Mouse (Mus musculus) megakaryocyte-erythroid progenitor cell, adult 5-6 weeks (primary cell): ENCODE measurements at regions not wholly inside any gene's neighbourhood (a gene's known extent, or its start where the extent isn't known, plus 50 kb on each side); places are given as distances from the start of the nearest gene placed in this dataset.
"Not testable (repeated sequence)": the region's sequence is repeated elsewhere in the genome, so short reads cannot be mapped to it uniquely, and the experiment has no call there.

ENCODE experiments used
- ATAC-seq: replicated peaks from 2 replicates; pipeline ENCODE4 v1.8.0; 2016; ENCODE audit warnings: mild to moderate bottlenecking, inconsistent platforms; ENCODE audit not compliant: severe bottlenecking, poor library complexity, low FRiP score, low TSS enrichment

- no peak for ATAC-seq
Measured at GRCm38 (mm10) chr17:13546669-13547085, 192.3 kb downstream of the Tcp10c start.

- no peak for ATAC-seq
Measured at GRCm38 (mm10) chr17:13547657-13548360, 193.4 kb downstream of the Tcp10c start.

- ATAC-seq: no peak
Measured at GRCm38 (mm10) chr17:13549975-13550895, 195.9 kb downstream of the Tcp10c start.

GRCm38 (mm10) chr17:13550896-13551267 is 196.5 kb downstream of the Tcp10c start:
- 0 out of 2 replicates have a peak, but pooled peaks have one; percentile 29 for ATAC-seq

- ATAC-seq: peak; percentile 73
Measured at GRCm38 (mm10) chr17:13551693-13552404, 197.5 kb downstream of the Tcp10c start.

GRCm38 (mm10) chr17:13552840-13553239 is 198.5 kb downstream of the Tcp10c start:
- peak; percentile 31 for ATAC-seq

- ATAC-seq: not testable (repeated sequence)
Measured at GRCm38 (mm10) chr17:13555311-13556059, 201.1 kb downstream of the Tcp10c start.

- ATAC-seq: not testable (repeated sequence)
Measured at GRCm38 (mm10) chr17:13556060-13556660, 201.8 kb downstream of the Tcp10c start.

GRCm38 (mm10) chr17:13558863-13559262 is 201.5 kb upstream of the Afdn start:
- ATAC-seq: no peak

GRCm38 (mm10) chr17:13561342-13561741 is 199.0 kb upstream of the Afdn start:
- no peak for ATAC-seq

GRCm38 (mm10) chr17:13562974-13563373 is 197.4 kb upstream of the Afdn start:
- ATAC-seq: no peak

GRCm38 (mm10) chr17:13564800-13565199 is 195.5 kb upstream of the Afdn start:
- ATAC-seq: no peak

GRCm38 (mm10) chr17:13566680-13567079 is 193.7 kb upstream of the Afdn start:
- ATAC-seq: no peak

GRCm38 (mm10) chr17:13567183-13567582 is 193.2 kb upstream of the Afdn start:
- ATAC-seq: no peak

- ATAC-seq: no peak
Measured at GRCm38 (mm10) chr17:13570796-13571195, 189.5 kb upstream of the Afdn start.

GRCm38 (mm10) chr17:13572204-13572833 is 188.0 kb upstream of the Afdn start:
- ATAC-seq: peak; percentile 95

- ATAC-seq: no peak
Measured at GRCm38 (mm10) chr17:13573036-13573435, 187.3 kb upstream of the Afdn start.

GRCm38 (mm10) chr17:13574122-13574521 is 186.2 kb upstream of the Afdn start:
- ATAC-seq: no peak
